Mouse (Mus musculus) megakaryocyte progenitor cell, adult 5-6 weeks (primary cell): ENCODE results near the gene Gcgr. TPM values are rescaled to one million over a fixed set of nuclear protein-coding genes. Genes with fewer than 3 reads are reported as not detected.
"Not testable (repeated sequence)": the region's sequence is repeated elsewhere in the genome, so short reads cannot be mapped to it uniquely, and the experiment has no call there.

Source experiments
- ATAC-seq: replicated peaks from 2 replicates; pipeline ENCODE4 v1.8.0; 2016; ENCODE audit warnings: mild to moderate bottlenecking, moderate TSS enrichment, inconsistent platforms; ENCODE audit not compliant: poor library complexity
- total RNA-seq, 2 experiments: library from RNA; stranded (forward) in 1 of 2; stranded (reverse) in 1 of 2; fragments of 157-497, 149-512 nt in 1 of 2; fragments of 200-1000 nt in 1 of 2; gene quantifications; 2 replicates each; pipeline versions ENCODE4 v1.2.3 to v1.2.4; 2015 to 2017

Gene Gcgr
- total RNA-seq, 2 experiments from 2014 or later = not detected

GRCm38 (mm10) chr11:120582268-120582981 is 51.9 kb downstream of the Gcgr start:
- ATAC-seq = peak; percentile 40

DNA sequence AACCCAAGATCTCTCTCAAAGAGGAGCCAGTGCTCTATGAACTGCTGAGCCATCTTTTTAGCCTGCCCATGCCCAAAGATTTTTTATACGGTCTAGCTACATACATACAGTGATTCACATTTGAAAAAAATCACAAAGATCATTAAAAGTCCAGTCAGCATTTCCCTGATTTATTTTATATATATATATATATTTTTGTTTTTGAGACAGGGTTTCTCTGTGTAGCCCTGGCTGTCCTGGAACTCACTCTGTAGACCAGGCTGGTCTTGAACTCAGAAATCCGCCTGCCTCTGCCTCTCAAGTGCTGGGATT is 52.4 kb downstream of the Gcgr start:
- ATAC-seq = not testable (repeated sequence)

GRCm38 (mm10) chr11:120583937-120584336 is 53.4 kb downstream of the Gcgr start:
- ATAC-seq = no peak

GRCm38 (mm10) chr11:120588531-120588930 is 58.0 kb downstream of the Gcgr start:
- peak; percentile 81 for ATAC-seq

Other genes with a start within 250 kb of the Gcgr start
Only the 30 nearest of the 31 such genes appear.
- 1,607 and 1,783 TPM in 2 replicates for gene Actg1, start 182.2 kb upstream of the Gcgr start, total RNA-seq (2015)
- gene Actg1, start 182.2 kb upstream of the Gcgr start, total RNA-seq (2017) = 724 and 844 TPM in 2 replicates
- gene Fscn2, start 169.2 kb upstream of the Gcgr start, total RNA-seq (2015) = not detected in 2 replicates
- not detected in 2 replicates for gene Fscn2, start 169.2 kb upstream of the Gcgr start, total RNA-seq (2017)
- gene Faap100, start 151.9 kb upstream of the Gcgr start, total RNA-seq (2015) = 10.8 and 11.0 TPM in 2 replicates
- gene Faap100, start 151.9 kb upstream of the Gcgr start, total RNA-seq (2017) = 6.5 and 7.0 TPM in 2 replicates
- 37.2 and 41.0 TPM in 2 replicates for gene Nploc4, start 93.0 kb upstream of the Gcgr start, total RNA-seq (2015)
- 34.3 and 35.4 TPM in 2 replicates for gene Nploc4, start 93.0 kb upstream of the Gcgr start, total RNA-seq (2017)
- not detected in 2 replicates for gene Tspan10, start 88.1 kb upstream of the Gcgr start, total RNA-seq (2015)
- gene Tspan10, start 88.1 kb upstream of the Gcgr start, total RNA-seq (2017) = not detected in 2 replicates
- gene Pde6g, start 77.2 kb upstream of the Gcgr start, total RNA-seq (2015) = 0.27 and 0.32 TPM in 2 replicates
- gene Pde6g, start 77.2 kb upstream of the Gcgr start, total RNA-seq (2017) = not detected in 2 replicates
- gene Oxld1, start 72.6 kb upstream of the Gcgr start, total RNA-seq (2015) = 10.4 and 10.7 TPM in 2 replicates
- 9.7 and 14.8 TPM in 2 replicates for gene Oxld1, start 72.6 kb upstream of the Gcgr start, total RNA-seq (2017)
- 24.9 and 27.2 TPM in 2 replicates for gene Ccdc137, start 72.6 kb upstream of the Gcgr start, total RNA-seq (2015)
- gene Ccdc137, start 72.6 kb upstream of the Gcgr start, total RNA-seq (2017) = 57.1 and 58.3 TPM in 2 replicates
- 13.8 and 19.8 TPM in 2 replicates for gene Arl16, start 63.1 kb upstream of the Gcgr start, total RNA-seq (2015)
- 18.8 and 20.2 TPM in 2 replicates for gene Arl16, start 63.1 kb upstream of the Gcgr start, total RNA-seq (2017)
- gene Mrpl12, start 46.1 kb upstream of the Gcgr start, total RNA-seq (2015) = 107 and 121 TPM in 2 replicates
- gene Mrpl12, start 46.1 kb upstream of the Gcgr start, total RNA-seq (2017) = 136 and 142 TPM in 2 replicates
- gene Slc25a10, start 38.9 kb upstream of the Gcgr start, total RNA-seq (2015) = 11.9 and 14.4 TPM in 2 replicates
- gene Slc25a10, start 38.9 kb upstream of the Gcgr start, total RNA-seq (2017) = 16.2 and 19.7 TPM in 2 replicates
- 71.6 and 75.3 TPM in 2 replicates for gene Mcrip1, start 19.0 kb downstream of the Gcgr start, total RNA-seq (2015)
- 24.2 and 25.8 TPM in 2 replicates for gene Mcrip1, start 19.0 kb downstream of the Gcgr start, total RNA-seq (2017)
- not detected in 2 replicates for gene Ppp1r27, start 20.4 kb downstream of the Gcgr start, total RNA-seq (2015)
- 1.3 TPM in 1 of 2 replicates, not detected in the other for gene Ppp1r27, start 20.4 kb downstream of the Gcgr start, total RNA-seq (2017)
- gene P4hb, start 42.6 kb downstream of the Gcgr start, total RNA-seq (2015) = 669 and 748 TPM in 2 replicates
- 1,254 and 1,320 TPM in 2 replicates for gene P4hb, start 42.6 kb downstream of the Gcgr start, total RNA-seq (2017)
- 401 and 420 TPM in 2 replicates for gene Arhgdia, start 50.9 kb downstream of the Gcgr start, total RNA-seq (2015)
- gene Arhgdia, start 50.9 kb downstream of the Gcgr start, total RNA-seq (2017) = 177 and 193 TPM in 2 replicates
- 197 and 227 TPM in 2 replicates for gene Alyref, start 67.7 kb downstream of the Gcgr start, total RNA-seq (2015)
- gene Alyref, start 67.7 kb downstream of the Gcgr start, total RNA-seq (2017) = 266 and 298 TPM in 2 replicates
- 66.2 and 67.6 TPM in 2 replicates for gene Anapc11, start 67.7 kb downstream of the Gcgr start, total RNA-seq (2015)
- gene Anapc11, start 67.7 kb downstream of the Gcgr start, total RNA-seq (2017) = 22.9 and 25.7 TPM in 2 replicates
- gene Npb, start 77.8 kb downstream of the Gcgr start, total RNA-seq (2015) = 0.59 TPM in 1 of 2 replicates, not detected in the other
- not detected in 2 replicates for gene Npb, start 77.8 kb downstream of the Gcgr start, total RNA-seq (2017)
- gene Pcyt2, start 87.2 kb downstream of the Gcgr start, total RNA-seq (2015) = 15.9 and 20.2 TPM in 2 replicates
- gene Pcyt2, start 87.2 kb downstream of the Gcgr start, total RNA-seq (2017) = 23.8 and 24.5 TPM in 2 replicates
- gene Sirt7, start 94.5 kb downstream of the Gcgr start, total RNA-seq (2015) = 22.9 and 24.2 TPM in 2 replicates
- 60.4 and 63.4 TPM in 2 replicates for gene Sirt7, start 94.5 kb downstream of the Gcgr start, total RNA-seq (2017)
- gene Mafg, start 102.9 kb downstream of the Gcgr start, total RNA-seq (2015) = 15.0 and 16.4 TPM in 2 replicates
- 24.2 and 29.5 TPM in 2 replicates for gene Mafg, start 102.9 kb downstream of the Gcgr start, total RNA-seq (2017)
- 9.8 and 10.3 TPM in 2 replicates for gene Pycr1, start 113.1 kb downstream of the Gcgr start, total RNA-seq (2015)
- gene Pycr1, start 113.1 kb downstream of the Gcgr start, total RNA-seq (2017) = 5.1 and 6.2 TPM in 2 replicates
- gene Myadml2, start 117.5 kb downstream of the Gcgr start, total RNA-seq (2015) = 1.3 and 1.5 TPM in 2 replicates
- 4.0 TPM in 1 of 2 replicates, not detected in the other for gene Myadml2, start 117.5 kb downstream of the Gcgr start, total RNA-seq (2017)
- gene Notum, start 130.5 kb downstream of the Gcgr start, total RNA-seq (2015) = not detected in 2 replicates
- gene Notum, start 130.5 kb downstream of the Gcgr start, total RNA-seq (2017) = not detected in 2 replicates
- 39.6 and 54.6 TPM in 2 replicates for gene Aspscr1, start 142.3 kb downstream of the Gcgr start, total RNA-seq (2015)
- 33.7 and 46.6 TPM in 2 replicates for gene Aspscr1, start 142.3 kb downstream of the Gcgr start, total RNA-seq (2017)
- gene Cenpx, start 183.0 kb downstream of the Gcgr start, total RNA-seq (2015) = 116 and 136 TPM in 2 replicates
- 100 and 106 TPM in 2 replicates for gene Cenpx, start 183.0 kb downstream of the Gcgr start, total RNA-seq (2017)
- 10.6 and 11.0 TPM in 2 replicates for gene Lrrc45, start 183.2 kb downstream of the Gcgr start, total RNA-seq (2015)
- 37.6 and 42.3 TPM in 2 replicates for gene Lrrc45, start 183.2 kb downstream of the Gcgr start, total RNA-seq (2017)
- 0.44 and 0.76 TPM in 2 replicates for gene Rac3, start 190.8 kb downstream of the Gcgr start, total RNA-seq (2015)
- gene Rac3, start 190.8 kb downstream of the Gcgr start, total RNA-seq (2017) = 0.25 TPM in 1 of 2 replicates, not detected in the other
- gene Dcxr, start 196.6 kb downstream of the Gcgr start, total RNA-seq (2015) = 16.3 and 18.7 TPM in 2 replicates
- 16.5 and 17.1 TPM in 2 replicates for gene Dcxr, start 196.6 kb downstream of the Gcgr start, total RNA-seq (2017)
- not detected in 2 replicates for gene Cbr2, start 201.4 kb downstream of the Gcgr start, total RNA-seq (2015)
- gene Cbr2, start 201.4 kb downstream of the Gcgr start, total RNA-seq (2017) = 1.3 TPM in 1 of 2 replicates, not detected in the other